Mouse (Mus musculus): Measurements from ENCODE around the gene Cd68. TPM values are rescaled to one million over a fixed set of nuclear protein-coding genes. Genes with fewer than 3 reads are reported as not detected.

Gene Cd68
- polyA plus RNA-seq, 1 experiment from 2014 or later = 9.4 TPM

MicroRNA genes within 50 kb of the gene (microRNA counts, 519-probe panel; counts per million panel counts)
- microRNA mmu-miR-1934 = not detected
- microRNA mmu-miR-467f = 2,290 counts per million, percentile 34 among the panel's probes with 10 or more counts

Small RNA genes lying within 50 kb of the gene (microRNA-seq; reads per million reads assigned to microRNA genes)
- gene Mir1934 = 2.6 reads per million, percentile 11 among the genes with 10 or more reads in this experiment
- gene Mir467f = not detected

Other genes starting within 250 kb of the Cd68 start
- gene Dnah2, start 117.0 kb downstream of the Cd68 start, polyA plus RNA-seq (2015; fragmentation: Nextera tagmentation; extraction: Ambion mirVana) = 4.5 and 5.7 TPM in 2 replicates
- gene Efnb3, start 105.9 kb downstream of the Cd68 start, polyA plus RNA-seq (2015; fragmentation: Nextera tagmentation; extraction: Ambion mirVana) = 178 and 188 TPM in 2 replicates
- 21.4 and 23.2 TPM in 2 replicates for gene Wrap53, start 85.9 kb downstream of the Cd68 start, polyA plus RNA-seq (2015; fragmentation: Nextera tagmentation; extraction: Ambion mirVana)
- gene Trp53, start 85.8 kb downstream of the Cd68 start, polyA plus RNA-seq (2015; fragmentation: Nextera tagmentation; extraction: Ambion mirVana) = 60.4 and 70.1 TPM in 2 replicates
- 60.0 and 60.9 TPM in 2 replicates for gene Atp1b2, start 60.2 kb downstream of the Cd68 start, polyA plus RNA-seq (2015; fragmentation: Nextera tagmentation; extraction: Ambion mirVana)
- not detected in 2 replicates for gene Shbg, start 48.2 kb downstream of the Cd68 start, polyA plus RNA-seq (2015; fragmentation: Nextera tagmentation; extraction: Ambion mirVana)
- 23.5 and 24.9 TPM in 2 replicates for gene Sat2, start 44.1 kb downstream of the Cd68 start, polyA plus RNA-seq (2015; fragmentation: Nextera tagmentation; extraction: Ambion mirVana)
- gene Fxr2, start 33.2 kb downstream of the Cd68 start, polyA plus RNA-seq (2015; fragmentation: Nextera tagmentation; extraction: Ambion mirVana) = 40.6 and 47.0 TPM in 2 replicates
- 0.20 TPM in 1 of 2 replicates, not detected in the other for gene Sox15, start 10.8 kb downstream of the Cd68 start, polyA plus RNA-seq (2015; fragmentation: Nextera tagmentation; extraction: Ambion mirVana)
- 99.9 and 108 TPM in 2 replicates for gene Mpdu1, start 3.5 kb downstream of the Cd68 start, polyA plus RNA-seq (2015; fragmentation: Nextera tagmentation; extraction: Ambion mirVana)
- gene Eif4a1, start 6.3 kb upstream of the Cd68 start, polyA plus RNA-seq (2015; fragmentation: Nextera tagmentation; extraction: Ambion mirVana) = 460 and 473 TPM in 2 replicates
- gene Senp3, start 15.9 kb upstream of the Cd68 start, polyA plus RNA-seq (2015; fragmentation: Nextera tagmentation; extraction: Ambion mirVana) = 116 and 122 TPM in 2 replicates
- 0.37 and 0.68 TPM in 2 replicates for gene Tnfsf13, start 19.6 kb upstream of the Cd68 start, polyA plus RNA-seq (2015; fragmentation: Nextera tagmentation; extraction: Ambion mirVana)
- 2.0 and 2.4 TPM in 2 replicates for gene Tnfsf12, start 29.7 kb upstream of the Cd68 start, polyA plus RNA-seq (2015; fragmentation: Nextera tagmentation; extraction: Ambion mirVana)
- gene Tnfsfm13, start 29.9 kb upstream of the Cd68 start, polyA plus RNA-seq (2015; fragmentation: Nextera tagmentation; extraction: Ambion mirVana) = 1.2 and 1.8 TPM in 2 replicates
- 15.9 and 17.4 TPM in 2 replicates for gene Polr2a, start 92.5 kb upstream of the Cd68 start, polyA plus RNA-seq (2015; fragmentation: Nextera tagmentation; extraction: Ambion mirVana)
- gene Slc35g3, start 95.8 kb upstream of the Cd68 start, polyA plus RNA-seq (2015; fragmentation: Nextera tagmentation; extraction: Ambion mirVana) = 0.17 and 0.26 TPM in 2 replicates
- gene Zbtb4, start 99.8 kb upstream of the Cd68 start, polyA plus RNA-seq (2015; fragmentation: Nextera tagmentation; extraction: Ambion mirVana) = 4.1 and 4.3 TPM in 2 replicates
- 0.98 and 1.2 TPM in 2 replicates for gene Chrnb1, start 129.8 kb upstream of the Cd68 start, polyA plus RNA-seq (2015; fragmentation: Nextera tagmentation; extraction: Ambion mirVana)
- 3.7 and 4.5 TPM in 2 replicates for gene Fgf11, start 135.7 kb upstream of the Cd68 start, polyA plus RNA-seq (2015; fragmentation: Nextera tagmentation; extraction: Ambion mirVana)
- gene Tmem102, start 139.5 kb upstream of the Cd68 start, polyA plus RNA-seq (2015; fragmentation: Nextera tagmentation; extraction: Ambion mirVana) = 0.74 and 0.86 TPM in 2 replicates
- gene Gm39566, start 149.1 kb upstream of the Cd68 start, polyA plus RNA-seq (2015; fragmentation: Nextera tagmentation; extraction: Ambion mirVana) = not detected in 2 replicates
- not detected in 2 replicates for gene Spem2, start 152.3 kb upstream of the Cd68 start, polyA plus RNA-seq (2015; fragmentation: Nextera tagmentation; extraction: Ambion mirVana)
- 0.55 and 0.65 TPM in 2 replicates for gene Spem1, start 156.0 kb upstream of the Cd68 start, polyA plus RNA-seq (2015; fragmentation: Nextera tagmentation; extraction: Ambion mirVana)
- 24.0 and 24.2 TPM in 2 replicates for gene Nlgn2, start 171.6 kb upstream of the Cd68 start, polyA plus RNA-seq (2015; fragmentation: Nextera tagmentation; extraction: Ambion mirVana)
- 318 and 320 TPM in 2 replicates for gene Tmem256, start 172.4 kb upstream of the Cd68 start, polyA plus RNA-seq (2015; fragmentation: Nextera tagmentation; extraction: Ambion mirVana)
- 52.3 and 53.5 TPM in 2 replicates for gene Plscr3, start 180.2 kb upstream of the Cd68 start, polyA plus RNA-seq (2015; fragmentation: Nextera tagmentation; extraction: Ambion mirVana)
- 0.10 and 0.28 TPM in 2 replicates for gene Tnk1, start 192.6 kb upstream of the Cd68 start, polyA plus RNA-seq (2015; fragmentation: Nextera tagmentation; extraction: Ambion mirVana)
- not detected in 2 replicates for gene Tmem95, start 211.9 kb upstream of the Cd68 start, polyA plus RNA-seq (2015; fragmentation: Nextera tagmentation; extraction: Ambion mirVana)
- 1.7 and 1.9 TPM in 2 replicates for gene Kctd11, start 215.3 kb upstream of the Cd68 start, polyA plus RNA-seq (2015; fragmentation: Nextera tagmentation; extraction: Ambion mirVana)
- 0.46 and 0.52 TPM in 2 replicates for gene Acap1, start 229.4 kb upstream of the Cd68 start, polyA plus RNA-seq (2015; fragmentation: Nextera tagmentation; extraction: Ambion mirVana)
- 11.1 and 11.8 TPM in 2 replicates for gene 2810408A11Rik, start 234.8 kb upstream of the Cd68 start, polyA plus RNA-seq (2015; fragmentation: Nextera tagmentation; extraction: Ambion mirVana)
- gene Neurl4, start 234.9 kb upstream of the Cd68 start, polyA plus RNA-seq (2015; fragmentation: Nextera tagmentation; extraction: Ambion mirVana) = 23.2 and 24.2 TPM in 2 replicates
- 77.6 and 86.6 TPM in 2 replicates for gene Gps2, start 247.7 kb upstream of the Cd68 start, polyA plus RNA-seq (2015; fragmentation: Nextera tagmentation; extraction: Ambion mirVana)

All from midbrain, embryonic 15.5 days (tissue).